Mouse (Mus musculus): ENCODE measurements at regions not wholly inside any gene's neighbourhood (a gene's known extent, or its start where the extent isn't known, plus 50 kb on each side); places are given as distances from the start of the nearest gene placed in this dataset.
A peak's percentile ranks its signal among the peaks of the same experiment; 100 is the strongest.

GRCm38 (mm10) chr6:123930951-123931350 is 77.7 kb upstream of the Vmn2r25 start:
- peak in 1 of 2 experiments; percentile 58 for DNase-seq (ENCODE audit: low spot score in 2 of 2)

GRCm38 (mm10) chr6:123937930-123938329 is 84.7 kb upstream of the Vmn2r25 start:
- no peak for DNase-seq (ENCODE audit: low spot score in 2 of 2)

- no peak for DNase-seq (ENCODE audit: low spot score in 2 of 2)
Observed at GRCm38 (mm10) chr6:123961321-123961720, 63.0 kb upstream of the Vmn2r26 start.

- DNase-seq (ENCODE audit: low spot score in 2 of 2) = no peak
Observed at GRCm38 (mm10) chr6:123971180-123971579, 53.2 kb upstream of the Vmn2r26 start.
